Mouse (Mus musculus): Measurements from ENCODE around the gene Igsf10. TPM values are rescaled to one million over a fixed set of nuclear protein-coding genes. Genes with fewer than 3 reads are reported as not detected.
"Not testable (repeated sequence)": the region's sequence is repeated elsewhere in the genome, so short reads cannot be mapped to it uniquely, and the experiment has no call there.

Igsf10 gene
- 3.4 and 3.5 TPM in 2 replicates for polyA plus RNA-seq (2016; fragmentation: Nextera tagmentation; extraction: Ambion mirVana)

DNA sequence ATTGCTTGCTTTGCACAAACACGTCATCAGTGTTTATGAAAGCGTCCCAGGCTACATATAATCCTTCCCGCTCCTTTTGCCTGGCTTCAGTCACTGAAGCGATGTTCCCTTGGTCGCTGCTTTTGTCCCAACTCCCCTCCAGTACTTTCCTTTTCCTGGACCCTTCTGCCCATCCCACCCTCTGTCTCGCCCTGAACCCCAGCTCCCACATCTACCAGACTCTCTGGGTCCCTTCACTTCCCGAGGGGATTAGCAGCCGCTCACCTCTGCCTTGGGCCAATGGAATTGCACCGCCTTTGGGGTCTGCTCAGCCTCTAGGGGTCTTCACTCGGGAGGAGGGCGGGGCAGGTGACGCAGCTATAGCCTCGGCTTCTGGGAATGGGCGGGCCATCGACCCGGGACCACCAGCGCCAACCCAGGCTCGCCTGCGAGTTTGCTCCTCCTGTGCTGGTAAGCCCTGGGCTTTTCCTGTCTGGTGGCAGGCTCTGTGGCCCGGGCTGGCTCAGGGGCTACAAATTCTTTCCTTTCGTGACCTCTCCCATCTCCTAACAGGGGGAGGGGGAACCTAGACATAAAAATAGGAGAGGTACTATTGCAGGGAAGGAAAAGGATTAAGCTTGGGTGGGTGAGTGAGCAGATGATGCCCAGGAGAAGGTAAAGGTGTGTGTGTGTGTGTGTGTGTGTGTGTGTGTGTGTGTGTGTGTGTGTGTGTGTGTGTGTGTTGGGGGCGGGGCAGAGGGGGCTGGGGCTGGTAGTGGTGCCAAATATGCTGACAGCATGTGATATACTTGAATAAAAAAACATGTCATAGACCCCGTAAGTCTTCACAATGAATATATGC is at the start of gene Igsf10:
Gene Igsf10, minus strand, starts transcription at position 330 of the 841 bp plus-strand sequence.
- WGBS: 3% methylated on average over 22 of the region's 23 CpGs
- Histone ChIP-seq H3K27me3 (replicated peaks) (no peaks in the 10 kb centered on the region), H3K4me1 (peaks cover 6% of the 10 kb centered on the region), H3K27ac (no peak within 1 kb of the TSS), H3K36me3 (no peaks in the 10 kb centered on the region), H3K9ac (peak within 1 kb of the TSS; percentile 63), H3K9me3 (no peaks in the 10 kb centered on the region), H3K4me2 (replicated peaks) (peak within 1 kb of the TSS; percentile 63), H3K4me3 (peak within 1 kb of the TSS; percentile 61)
- peak; percentile 98 for ATAC-seq (ENCODE audit: low FRiP score, low read depth)

DNA sequence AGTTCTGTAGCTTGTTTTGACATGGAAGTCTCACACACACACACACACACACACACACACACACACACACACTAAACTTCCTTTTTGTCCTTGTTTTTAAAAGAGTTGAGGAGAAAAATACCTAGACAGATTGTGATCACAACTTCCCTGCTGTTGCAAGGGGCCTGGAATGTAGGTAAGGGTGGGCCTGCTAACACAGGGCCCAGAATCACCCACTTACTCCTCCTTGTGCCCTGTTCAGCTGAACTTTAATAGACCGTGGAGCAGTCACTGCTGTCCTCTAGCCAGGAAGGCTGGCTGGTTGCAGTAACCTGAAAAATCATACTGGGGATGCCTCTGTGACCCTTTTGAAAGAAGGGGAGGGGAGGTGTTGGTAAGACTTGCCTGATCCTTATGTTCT is 41.4 kb upstream of the Igsf10 start:
- no peak overlapping the region for H3K4me2 ChIP-seq (replicated peaks)
- 89% methylated on average over 1 of the region's 1 CpGs for WGBS
- H3K4me1 ChIP-seq: no peaks in the 10 kb centered on the region

DNA sequence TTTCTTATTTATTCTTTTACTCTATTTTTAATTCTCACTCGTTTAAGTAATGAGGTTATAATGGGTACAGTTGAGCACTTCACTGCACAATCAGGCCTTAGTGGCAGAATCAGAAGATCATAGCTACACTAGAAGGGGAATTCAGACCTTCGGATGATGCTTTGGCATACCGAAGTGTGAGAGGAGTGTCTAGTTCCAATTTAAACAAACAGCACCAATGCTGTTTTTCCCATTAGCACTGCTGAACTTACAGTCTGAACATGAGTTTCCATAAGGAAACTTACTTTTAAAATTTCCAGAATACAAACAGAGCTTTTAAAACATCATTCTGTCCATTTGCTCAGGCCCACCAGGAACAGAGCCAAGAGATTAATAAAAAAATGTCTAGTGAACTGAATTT is 40.8 kb upstream of the Igsf10 start:
- Histone ChIP-seq H3K4me3 (no peak overlapping the region), H3K27me3 (replicated peaks) (no peaks in the 10 kb centered on the region), H3K36me3 (no peaks in the 10 kb centered on the region), H3K4me2 (replicated peaks) (no peak overlapping the region), H3K9me3 (no peaks in the 10 kb centered on the region), H3K4me1 (no peaks in the 10 kb centered on the region), H3K27ac (no peak overlapping the region), H3K9ac (no peak overlapping the region)
- ATAC-seq (ENCODE audit: low FRiP score, low read depth): no peak
- WGBS: 77% methylated on average over 3 of the region's 3 CpGs

More for the DNA sequence above, 41.4 kb upstream of the Igsf10 start:
- H3K9me3 ChIP-seq: no peaks in the 10 kb centered on the region
- H3K27me3 ChIP-seq (replicated peaks): no peaks in the 10 kb centered on the region
- ATAC-seq (ENCODE audit: low FRiP score, low read depth): no peak
- no peak overlapping the region for H3K4me3 ChIP-seq
- no peaks in the 10 kb centered on the region for H3K36me3 ChIP-seq
- H3K9ac ChIP-seq: no peak overlapping the region
- no peak overlapping the region for H3K27ac ChIP-seq

DNA sequence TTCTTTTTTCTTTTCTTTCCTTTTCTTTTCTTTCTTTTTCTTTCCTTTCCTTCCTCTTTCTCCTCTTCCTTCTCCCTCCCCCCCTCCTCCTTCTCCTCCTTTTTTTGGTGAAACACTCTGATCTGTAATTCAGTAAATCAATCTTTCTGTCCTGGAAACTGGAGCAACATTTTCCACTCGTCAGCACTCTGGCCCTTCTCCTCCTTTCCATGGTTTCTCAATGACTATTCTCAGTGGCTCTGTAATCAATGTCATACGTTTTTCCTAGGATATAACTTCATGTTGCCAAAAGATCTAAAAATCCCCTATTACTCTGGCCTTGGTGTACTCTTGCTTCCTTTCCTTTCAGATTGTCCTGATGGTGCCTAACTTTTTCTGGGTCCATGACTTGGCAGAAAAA is 40.1 kb upstream of the Igsf10 start:
- Histone ChIP-seq H3K4me3 (no peak overlapping the region), H3K4me1 (no peaks in the 10 kb centered on the region), H3K9ac (no peak overlapping the region), H3K27me3 (replicated peaks) (no peaks in the 10 kb centered on the region), H3K27ac (no peak overlapping the region), H3K36me3 (no peaks in the 10 kb centered on the region), H3K4me2 (replicated peaks) (no peak overlapping the region), H3K9me3 (no peaks in the 10 kb centered on the region)
- no peak for ATAC-seq (ENCODE audit: low FRiP score, low read depth)
- WGBS: 71% methylated on average over 2 of the region's 2 CpGs

- H3K4me3 ChIP-seq; H3K9me3 ChIP-seq; H3K9ac ChIP-seq; H3K4me2 ChIP-seq (replicated peaks); H3K36me3 ChIP-seq; H3K27me3 ChIP-seq (replicated peaks); H3K27ac ChIP-seq; ATAC-seq (ENCODE audit: low FRiP score, low read depth); H3K4me1 ChIP-seq: not testable (repeated sequence)
- WGBS: 89% methylated on average over 1 of the region's 1 CpGs
Observed at GRCm38 (mm10) chr3:59378791-59379190, 34.6 kb upstream of the Igsf10 start.

DNA sequence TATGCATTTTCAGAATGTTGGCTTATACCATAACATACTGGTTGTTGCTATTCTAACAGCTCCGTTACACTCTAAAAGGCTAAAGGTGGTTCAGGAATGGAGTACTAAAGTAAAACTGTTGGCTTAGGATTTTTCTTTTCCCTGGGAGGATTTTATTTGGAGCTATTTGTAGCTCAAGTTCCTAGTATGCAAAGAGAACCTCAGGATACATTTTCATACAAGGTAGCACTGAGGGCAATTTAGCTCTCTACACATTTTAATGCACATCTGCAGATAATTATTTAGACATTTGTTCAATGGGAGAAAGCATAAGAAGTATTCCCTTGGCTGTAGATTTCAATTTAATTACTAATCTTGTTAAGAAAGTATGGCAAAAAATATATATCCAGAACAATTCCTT is 17.7 kb upstream of the Igsf10 start:
- Histone ChIP-seq H3K36me3 (no peaks in the 10 kb centered on the region), H3K4me1 (no peaks in the 10 kb centered on the region), H3K4me3 (no peak overlapping the region), H3K27ac (no peak overlapping the region), H3K27me3 (replicated peaks) (no peaks in the 10 kb centered on the region), H3K9ac (no peak overlapping the region), H3K4me2 (replicated peaks) (no peak overlapping the region), H3K9me3 (no peaks in the 10 kb centered on the region)
- no peak for ATAC-seq (ENCODE audit: low FRiP score, low read depth)
- 94% methylated on average over 1 of the region's 1 CpGs for WGBS

GRCm38 (mm10) chr3:59360102-59360501 is 15.9 kb upstream of the Igsf10 start:
- Histone ChIP-seq H3K4me1 (no peaks in the 10 kb centered on the region), H3K27me3 (replicated peaks) (no peaks in the 10 kb centered on the region), H3K4me2 (replicated peaks) (no peak overlapping the region), H3K4me3 (no peak overlapping the region), H3K9ac (no peak overlapping the region), H3K9me3 (no peaks in the 10 kb centered on the region), H3K36me3 (no peaks in the 10 kb centered on the region), H3K27ac (no peak overlapping the region)
- no peak for ATAC-seq (ENCODE audit: low FRiP score, low read depth)

DNA sequence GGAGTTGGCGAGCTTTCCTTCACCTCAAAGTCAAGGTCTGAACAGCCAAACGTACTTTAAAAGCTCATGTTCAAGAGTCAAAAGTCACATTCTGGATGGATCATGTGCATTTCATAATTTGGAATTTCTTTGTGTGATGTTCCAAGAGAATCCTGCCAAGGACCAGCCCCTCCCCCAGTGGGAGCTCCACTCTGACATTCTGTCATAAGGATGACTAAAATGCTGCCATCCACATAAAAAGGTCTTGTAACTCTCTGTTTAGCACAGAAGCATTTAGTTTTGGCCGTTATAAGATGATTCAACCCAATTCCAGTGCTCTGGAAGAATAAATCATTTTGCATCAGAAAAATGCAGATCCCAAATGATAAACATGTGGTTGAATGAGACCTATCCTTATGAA is 10.0 kb upstream of the Igsf10 start:
- ATAC-seq (ENCODE audit: low FRiP score, low read depth): no peak
- 91% methylated on average over 3 of the region's 3 CpGs for WGBS

GRCm38 (mm10) chr3:59351768-59352167 is 7.6 kb upstream of the Igsf10 start:
- Histone ChIP-seq H3K4me2 (replicated peaks) (no peak overlapping the region), H3K4me1 (no peaks in the 10 kb centered on the region), H3K4me3 (no peak overlapping the region), H3K27ac (no peak overlapping the region), H3K9me3 (no peaks in the 10 kb centered on the region), H3K27me3 (replicated peaks) (no peaks in the 10 kb centered on the region), H3K36me3 (no peaks in the 10 kb centered on the region), H3K9ac (no peak overlapping the region)
- ATAC-seq (ENCODE audit: low FRiP score, low read depth): no peak

More for the DNA sequence above, 10.0 kb upstream of the Igsf10 start:
- no peaks in the 10 kb centered on the region for H3K9me3 ChIP-seq
- no peak overlapping the region for H3K4me3 ChIP-seq
- no peaks in the 10 kb centered on the region for H3K27me3 ChIP-seq (replicated peaks)
- no peak overlapping the region for H3K9ac ChIP-seq
- H3K36me3 ChIP-seq: no peaks in the 10 kb centered on the region
- no peak overlapping the region for H3K4me2 ChIP-seq (replicated peaks)
- no peak overlapping the region for H3K27ac ChIP-seq
- H3K4me1 ChIP-seq: no peaks in the 10 kb centered on the region

GRCm38 (mm10) chr3:59343026-59343425 is 1.2 kb downstream of the Igsf10 start:
- peak overlapping the region; percentile 18; the same call in 1 of the 2 replicates for H3K4me3 ChIP-seq
- 69% methylated on average over 4 of the region's 4 CpGs for WGBS
- H3K4me1 ChIP-seq: peaks cover 6% of the 10 kb centered on the region
- no peak overlapping the region for H3K27ac ChIP-seq
- H3K9ac ChIP-seq: no peak overlapping the region
- H3K4me2 ChIP-seq (replicated peaks): peak overlapping the region; percentile 63
- no peaks in the 10 kb centered on the region for H3K27me3 ChIP-seq (replicated peaks)
- ATAC-seq (ENCODE audit: low FRiP score, low read depth): no peak
- no peaks in the 10 kb centered on the region for H3K36me3 ChIP-seq
- H3K9me3 ChIP-seq: no peaks in the 10 kb centered on the region

DNA sequence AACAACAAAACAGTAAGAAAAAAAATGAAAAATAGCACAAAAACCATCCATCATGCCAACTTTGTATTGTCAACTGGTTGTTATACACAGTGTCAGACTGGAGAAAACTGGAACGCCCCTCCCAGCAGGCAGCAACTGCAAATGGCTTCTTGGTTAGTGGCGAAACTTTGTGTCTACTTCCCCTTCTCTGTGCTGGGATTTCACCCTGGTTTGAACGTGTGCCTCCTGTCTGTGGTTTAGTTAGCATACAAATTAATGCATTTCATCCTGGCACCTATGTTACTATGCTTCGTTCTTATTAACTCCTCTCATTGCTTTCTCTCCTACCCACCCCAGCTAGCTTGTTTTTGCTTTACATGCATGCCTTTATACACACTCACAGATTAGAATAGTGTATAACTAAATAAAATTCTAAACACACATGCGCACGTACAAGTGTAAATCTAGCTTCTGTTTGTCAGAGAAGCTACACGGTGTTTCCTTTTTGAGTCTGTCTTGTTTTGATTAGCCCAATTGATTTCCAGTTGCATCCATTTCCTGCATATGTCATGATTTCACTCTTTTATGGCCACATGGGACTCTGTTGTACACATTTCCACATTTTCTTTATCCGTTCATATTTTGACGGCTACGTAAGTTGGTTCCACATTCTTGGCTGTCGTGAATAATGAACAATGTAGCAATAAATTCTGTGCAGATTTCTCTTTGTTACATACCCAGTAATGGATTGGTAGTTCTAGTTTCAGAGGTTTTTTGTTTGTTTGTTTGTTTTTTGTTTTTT is 2.4 kb downstream of the Igsf10 start:
- Histone ChIP-seq H3K4me1 (peaks cover 6% of the 10 kb centered on the region), H3K4me2 (replicated peaks) (no peak overlapping the region), H3K9me3 (no peaks in the 10 kb centered on the region), H3K27me3 (replicated peaks) (no peaks in the 10 kb centered on the region), H3K4me3 (no peak overlapping the region), H3K9ac (no peak overlapping the region), H3K27ac (no peak overlapping the region), H3K36me3 (no peaks in the 10 kb centered on the region)
- ATAC-seq (ENCODE audit: low FRiP score, low read depth): no peak
- 76% methylated on average over 11 of the region's 11 CpGs for WGBS

DNA sequence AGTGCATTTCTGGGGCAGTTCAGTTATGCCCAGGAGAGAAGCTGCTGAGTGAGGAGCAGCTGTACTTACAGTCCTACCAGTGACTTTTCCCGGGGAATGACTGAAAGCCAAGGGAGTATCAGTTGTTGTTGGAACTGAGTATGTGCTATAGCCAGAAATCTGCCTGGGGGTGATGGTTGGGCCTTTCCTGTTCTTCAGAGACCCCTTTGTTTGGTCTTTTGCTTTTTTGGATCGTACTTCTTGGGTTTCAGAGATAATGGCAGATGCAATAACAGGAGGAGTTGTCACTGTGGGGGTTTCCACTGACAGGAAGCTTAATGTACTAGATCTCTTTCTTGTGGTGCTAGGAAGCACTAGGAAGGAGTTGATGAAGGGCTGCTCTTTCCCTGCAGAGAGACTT is 15.7 kb downstream of the Igsf10 start:
- Histone ChIP-seq H3K27me3 (replicated peaks) (no peaks in the 10 kb centered on the region), H3K4me2 (replicated peaks) (no peak overlapping the region), H3K9ac (no peak overlapping the region), H3K27ac (no peak overlapping the region), H3K4me1 (no peaks in the 10 kb centered on the region), H3K4me3 (no peak overlapping the region), H3K9me3 (no peaks in the 10 kb centered on the region), H3K36me3 (peaks cover 8% of the 10 kb centered on the region)
- 82% methylated on average over 2 of the region's 2 CpGs for WGBS
- no peak for ATAC-seq (ENCODE audit: low FRiP score, low read depth)
